Mouse (Mus musculus): ENCODE measurements at regions not wholly inside any gene's neighbourhood (a gene's known extent, or its start where the extent isn't known, plus 50 kb on each side); places are given as distances from the start of the nearest gene placed in this dataset.

- DNase-seq (ENCODE audit: low read depth, low spot score), result no peak
These were observed 1441.3 kb downstream of the Amy2a5 start for GRCm38 (mm10) chr3:111817288-111817687.

GRCm38 (mm10) chr3:111815798-111816197, 1442.8 kb downstream of the Amy2a5 start:
- peak; percentile 21 for DNase-seq (ENCODE audit: low read depth, low spot score)

DNA sequence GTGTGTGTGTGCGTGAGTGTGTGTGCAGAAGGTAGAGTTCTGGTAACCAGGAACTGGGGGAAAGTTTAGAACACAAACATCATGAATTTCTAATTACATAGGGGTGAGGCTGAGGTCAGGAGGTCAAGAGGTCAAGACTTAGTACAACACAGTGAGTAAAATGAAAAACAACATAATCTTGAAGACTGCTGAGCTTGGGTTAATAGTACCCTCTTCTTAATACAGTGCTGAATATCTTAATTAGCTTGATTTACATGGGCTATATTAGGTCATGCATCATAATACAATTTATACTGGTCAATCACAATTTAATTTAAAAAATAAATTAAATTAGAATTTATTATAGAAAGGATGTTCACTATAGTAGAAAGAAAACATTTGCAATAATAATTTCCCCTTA, 1470.8 kb downstream of the Amy2a5 start:
- no peak for DNase-seq (ENCODE audit: low read depth, low spot score)

Data from brain, adult 2 months (tissue).